Mouse (Mus musculus) limb, embryonic 14.5 days (tissue): ENCODE data around the gene Kazn. TPM values are rescaled to one million over a fixed set of nuclear protein-coding genes. Genes with fewer than 3 reads are reported as not detected.

Experiments
- ATAC-seq: fragments of 200-750 bp; cut with Nextera tagmentation; 2 replicates; pipeline ENCODE4 v1.8.0; 2017; ENCODE audit warnings: low read depth, moderate number of reproducible peaks, moderate TSS enrichment; ENCODE audit not compliant: low FRiP score
- DNase-seq: peaks from one replicate; pipeline ENCODE4 v3.0.0-alpha.2; 2015; ENCODE audit warnings: low spot score
- H3K27ac ChIP-seq: fragments of 300-500 bp; sonication (generic); replicated peaks from 2 replicates; pipeline ENCODE4 v1.5.1; 2014; ENCODE audit warnings: low read depth, mild to moderate bottlenecking, low read length, moderate library complexity, mixed read lengths
- H3K27me3 ChIP-seq: fragments of 300-500 bp; sonication (generic); 2 replicates; pipeline ENCODE4 v1.6.1; 2014; ENCODE audit warnings: low read length, mixed read lengths; ENCODE audit not compliant: control insufficient read depth, insufficient read depth
- H3K36me3 ChIP-seq: fragments of 300-500 bp; sonication (generic); 2 replicates; pipeline ENCODE4 v1.6.1; 2014; ENCODE audit warnings: mild to moderate bottlenecking, low read length, moderate library complexity, mixed read lengths; ENCODE audit not compliant: control insufficient read depth, insufficient read depth
- H3K4me1 ChIP-seq: fragments of 300-500 bp; sonication (generic); 2 replicates; pipeline ENCODE4 v1.6.1; 2014; ENCODE audit warnings: antibody characterized with exemption, low read length, mixed read lengths; ENCODE audit not compliant: control insufficient read depth, insufficient read depth
- H3K4me2 ChIP-seq: fragments of 300-500 bp; sonication (generic); replicated peaks from 2 replicates; pipeline ENCODE4 v1.6.1; 2014; ENCODE audit warnings: low read depth, mild to moderate bottlenecking, low read length, moderate library complexity; ENCODE audit not compliant: severe bottlenecking
- H3K4me3 ChIP-seq: fragments of 300-500 bp; sonication (generic); replicated peaks from 2 replicates; pipeline ENCODE4 v1.5.1; 2014; ENCODE audit warnings: low read length
- H3K9ac ChIP-seq: fragments of 300-500 bp; sonication (generic); 2 replicates; pipeline ENCODE4 v1.6.1; 2014; ENCODE audit warnings: mild to moderate bottlenecking, low read depth, low read length, moderate library complexity; ENCODE audit not compliant: severe bottlenecking
- H3K9me3 ChIP-seq: fragments of 300-500 bp; sonication (generic); 2 replicates; pipeline ENCODE4 v1.6.1; 2016; ENCODE audit warnings: low read length; ENCODE audit not compliant: control insufficient read depth
- POLR2A ChIP-seq: fragments of 200-500 bp; IDR thresholded peaks from 2 replicates; pipeline ENCODE4 v1.8.0; 2012; ENCODE audit warnings: inconsistent platforms, mild to moderate bottlenecking, moderate library complexity, borderline replicate concordance; ENCODE audit not compliant: insufficient read depth, insufficient read length; ENCODE audit errors: extremely low read depth
- WGBS: fragments of 180-500 bp; shearing (Covaris S2); extraction: QIAGEN DNeasy Blood & Tissue Kit; methylation state at CpG from one replicate; pipeline ENCODE4 v1.1.7; 2014; 5-methylcytosine and 5-hydroxymethylcytosine counted together
- polyA plus RNA-seq, 2 experiments: library from polyadenylated mRNA; depleted of rRNA in 1 of 2; stranded (reverse) in 1 of 2; unstranded in 1 of 2; fragments of >200 nt; fragmentation: Nextera tagmentation in 1 of 2; extraction: Ambion mirVana in 1 of 2; gene quantifications; 2 replicates each; pipeline versions ENCODE4 v1.2.1 to v1.2.3; 2012 to 2014

The Kazn gene
- polyA plus RNA-seq, 2 experiments: 12.7 to 31.3 TPM

GRCm38 (mm10) chr4:142081631-142082283 lies 157.4 kb downstream of the Kazn start:
- peaks cover 46% of the 10 kb centered on the region for H3K4me1 ChIP-seq
- peak overlapping the region; percentile 15 for H3K4me2 ChIP-seq
- no peak overlapping the region for H3K9ac ChIP-seq
- no peaks in the 10 kb centered on the region for H3K36me3 ChIP-seq
- H3K9me3 ChIP-seq: no peaks in the 10 kb centered on the region
- no peaks in the 10 kb centered on the region for H3K27me3 ChIP-seq
- no peak overlapping the region for H3K4me3 ChIP-seq
- DNase-seq (peak; percentile 20), ATAC-seq (no peak)
- WGBS: 36% methylated on average over 13 of the region's 13 CpGs
- no peak for TF ChIP-seq POLR2A
- no peak overlapping the region for H3K27ac ChIP-seq

DNA sequence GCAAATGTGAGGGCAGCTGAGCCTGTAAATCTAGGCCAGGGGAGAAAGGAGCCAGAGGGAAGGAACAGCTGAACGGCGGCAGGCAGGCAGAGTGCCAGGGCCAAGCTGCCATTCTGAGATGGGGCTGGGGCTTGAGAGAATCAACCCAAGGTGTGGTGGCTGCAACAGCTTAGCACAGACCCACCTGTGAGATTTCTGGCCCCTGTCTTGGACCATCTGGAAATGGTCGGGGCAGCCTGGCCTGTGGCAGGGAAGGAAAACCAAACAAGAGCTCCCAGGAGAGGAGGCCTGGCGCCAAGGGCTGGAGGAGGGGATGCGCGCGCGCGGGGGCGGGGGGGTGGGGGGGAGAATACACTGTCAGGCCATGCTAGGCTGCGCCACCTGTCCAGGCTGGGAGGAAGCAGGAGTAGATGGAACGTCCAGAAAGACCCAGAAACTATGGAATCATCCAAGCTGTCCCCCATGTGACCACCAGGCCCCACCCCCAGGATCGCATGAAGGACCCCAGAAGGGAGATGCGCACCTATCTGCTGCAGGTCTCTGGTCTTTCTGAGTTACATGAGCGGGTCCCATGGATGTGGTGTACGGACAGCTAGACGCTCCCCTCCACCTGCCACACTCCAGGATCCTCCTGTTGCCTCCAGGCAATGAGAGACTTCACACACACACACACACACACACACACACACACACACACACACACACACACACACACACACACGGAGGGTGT lies 158.1 kb downstream of the Kazn start:
- peak; percentile 32 for ATAC-seq
- peak; percentile 69 for DNase-seq
- Histone ChIP-seq H3K4me3 (no peak overlapping the region), H3K9me3 (no peaks in the 10 kb centered on the region), H3K4me2 (peak overlapping the region; percentile 15), H3K4me1 (peaks cover 46% of the 10 kb centered on the region), H3K9ac (no peak overlapping the region), H3K36me3 (no peaks in the 10 kb centered on the region), H3K27ac (no peak overlapping the region), H3K27me3 (no peaks in the 10 kb centered on the region)
- 28% methylated on average over 15 of the region's 18 CpGs for WGBS
- no peak for TF ChIP-seq POLR2A

DNA sequence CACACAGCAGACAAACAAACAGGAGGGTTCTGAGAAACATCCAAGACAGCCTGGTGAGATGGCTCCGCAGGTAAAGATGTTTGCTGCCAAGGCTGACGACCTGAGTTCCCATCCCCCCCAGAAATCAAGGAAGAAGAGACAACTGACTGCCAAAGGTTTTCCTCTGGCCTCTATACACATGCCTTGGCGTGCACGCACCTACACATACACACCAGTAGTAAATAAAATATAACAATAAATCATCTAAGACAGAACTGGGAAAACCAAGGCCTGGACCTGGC lies 158.8 kb downstream of the Kazn start:
- Histone ChIP-seq H3K27ac (no peak overlapping the region), H3K4me2 (no peak overlapping the region), H3K27me3 (no peaks in the 10 kb centered on the region), H3K9ac (no peak overlapping the region), H3K4me1 (peaks cover 46% of the 10 kb centered on the region), H3K36me3 (no peaks in the 10 kb centered on the region), H3K9me3 (no peaks in the 10 kb centered on the region), H3K4me3 (no peak overlapping the region)
- DNase-seq (no peak), ATAC-seq (no peak)
- no peak for TF ChIP-seq POLR2A
- 67% methylated on average over 4 of the region's 4 CpGs for WGBS

GRCm38 (mm10) chr4:142079629-142080486 lies 159.3 kb downstream of the Kazn start:
- DNase-seq (no peak), ATAC-seq (no peak)
- H3K9ac ChIP-seq: no peak overlapping the region
- no peaks in the 10 kb centered on the region for H3K9me3 ChIP-seq
- no peak for TF ChIP-seq POLR2A
- H3K4me3 ChIP-seq: no peak overlapping the region
- H3K27ac ChIP-seq: no peak overlapping the region
- 70% methylated on average over 14 of the region's 14 CpGs for WGBS
- no peaks in the 10 kb centered on the region for H3K36me3 ChIP-seq
- peaks cover 41% of the 10 kb centered on the region for H3K4me1 ChIP-seq
- H3K4me2 ChIP-seq: no peak overlapping the region
- no peaks in the 10 kb centered on the region for H3K27me3 ChIP-seq

GRCm38 (mm10) chr4:142077572-142078271 lies 161.5 kb downstream of the Kazn start:
- peak; percentile 42 for ATAC-seq
- TF ChIP-seq POLR2A: no peak
- H3K4me1 ChIP-seq: peaks cover 34% of the 10 kb centered on the region

More at GRCm38 (mm10) chr4:142077572-142078271, 161.5 kb downstream of the Kazn start:
- Histone ChIP-seq H3K27me3 (no peaks in the 10 kb centered on the region), H3K4me2 (peak overlapping the region; percentile 26), H3K27ac (no peak overlapping the region; the same call in 1 of the 2 replicates), H3K4me3 (no peak overlapping the region; the same call in 1 of the 2 replicates), H3K36me3 (no peaks in the 10 kb centered on the region), H3K9ac (no peak overlapping the region; the same call in 1 of the 2 replicates), H3K9me3 (no peaks in the 10 kb centered on the region)
- WGBS: 22% methylated on average over 18 of the region's 18 CpGs
- peak; percentile 71 for DNase-seq
